Mouse (Mus musculus): ENCODE measurements around the gene Akap6.
A peak's percentile ranks its signal among the peaks of the same experiment; 100 is the strongest.

Akap6 gene

GRCm38 (mm10) chr12:53029910-53030309 is 330.7 kb downstream of the Akap6 start:
- no peak for DNase-seq (ENCODE audit: low read depth, low spot score)

- DNase-seq (ENCODE audit: low read depth, low spot score): no peak
These were observed 333.6 kb downstream of the Akap6 start for GRCm38 (mm10) chr12:53032762-53033161.

DNA sequence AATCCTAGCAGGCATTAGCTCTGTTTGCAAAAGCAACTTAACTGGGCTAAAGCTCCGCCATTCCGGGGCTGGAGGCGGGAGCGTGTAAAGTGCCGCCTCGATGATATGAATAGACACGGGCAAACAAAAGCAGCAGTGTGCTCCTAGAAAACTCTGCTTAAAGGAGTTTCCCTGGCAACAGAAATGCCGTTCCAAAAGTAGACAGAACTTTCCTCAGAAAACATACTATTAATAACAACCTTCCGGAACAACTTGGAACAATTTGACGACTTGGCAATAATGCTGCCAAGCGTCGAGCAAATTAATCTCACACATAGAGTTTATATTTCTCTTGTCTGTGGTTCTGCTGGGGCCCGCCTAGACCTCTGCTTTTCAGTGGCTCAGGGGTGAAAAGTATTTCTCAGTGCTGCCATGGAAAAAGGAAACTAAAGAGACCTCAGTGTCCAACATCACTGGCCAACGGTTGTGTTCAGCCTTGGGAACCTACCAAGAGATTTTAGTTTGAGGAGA is 334.3 kb downstream of the Akap6 start:
- peak; percentile 72 for DNase-seq (ENCODE audit: low read depth, low spot score)

DNA sequence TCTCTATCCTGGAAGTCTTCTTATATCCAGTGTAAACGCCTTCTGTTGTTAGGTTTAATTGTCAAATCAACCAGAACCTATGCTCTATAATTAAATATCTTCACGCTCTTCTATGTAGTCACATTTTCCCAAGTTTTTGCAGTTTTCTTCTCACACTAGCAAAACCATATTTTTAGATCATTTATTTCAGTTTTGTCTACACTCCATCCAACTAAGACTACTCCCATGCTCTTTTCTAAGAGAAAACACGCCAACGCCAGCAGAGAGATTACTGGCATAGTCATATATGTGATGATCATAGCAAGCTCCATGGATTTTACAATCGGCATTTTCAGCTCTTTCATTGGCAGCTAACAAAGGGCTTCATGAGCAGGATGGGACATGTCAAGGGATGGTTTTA is 341.5 kb downstream of the Akap6 start:
- DNase-seq (ENCODE audit: low read depth, low spot score): no peak

GRCm38 (mm10) chr12:53042739-53043138 is 343.6 kb downstream of the Akap6 start:
- no peak for DNase-seq (ENCODE audit: low read depth, low spot score)

DNA sequence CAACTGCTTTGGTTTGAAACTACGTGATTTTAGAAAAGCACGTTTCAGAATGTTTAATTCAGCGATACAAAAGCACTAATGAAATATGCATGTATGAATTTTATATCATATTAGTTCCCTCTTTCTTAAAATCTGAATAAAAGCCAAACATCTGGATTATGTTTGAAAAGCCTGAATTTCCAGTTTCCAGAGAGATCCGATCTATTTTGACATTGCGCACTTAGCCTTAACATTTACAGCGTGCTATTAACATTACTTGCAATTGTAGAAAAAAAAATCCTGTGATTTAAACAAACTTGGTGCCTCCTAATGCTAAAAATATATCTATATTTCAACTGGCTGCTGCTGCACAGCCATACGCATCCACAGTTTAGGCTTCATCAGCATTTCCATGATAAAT is 358.4 kb downstream of the Akap6 start:
- DNase-seq (ENCODE audit: low read depth, low spot score): no peak

- no peak for DNase-seq (ENCODE audit: low read depth, low spot score)
These were observed 361.7 kb downstream of the Akap6 start for GRCm38 (mm10) chr12:53060903-53061302.

DNA sequence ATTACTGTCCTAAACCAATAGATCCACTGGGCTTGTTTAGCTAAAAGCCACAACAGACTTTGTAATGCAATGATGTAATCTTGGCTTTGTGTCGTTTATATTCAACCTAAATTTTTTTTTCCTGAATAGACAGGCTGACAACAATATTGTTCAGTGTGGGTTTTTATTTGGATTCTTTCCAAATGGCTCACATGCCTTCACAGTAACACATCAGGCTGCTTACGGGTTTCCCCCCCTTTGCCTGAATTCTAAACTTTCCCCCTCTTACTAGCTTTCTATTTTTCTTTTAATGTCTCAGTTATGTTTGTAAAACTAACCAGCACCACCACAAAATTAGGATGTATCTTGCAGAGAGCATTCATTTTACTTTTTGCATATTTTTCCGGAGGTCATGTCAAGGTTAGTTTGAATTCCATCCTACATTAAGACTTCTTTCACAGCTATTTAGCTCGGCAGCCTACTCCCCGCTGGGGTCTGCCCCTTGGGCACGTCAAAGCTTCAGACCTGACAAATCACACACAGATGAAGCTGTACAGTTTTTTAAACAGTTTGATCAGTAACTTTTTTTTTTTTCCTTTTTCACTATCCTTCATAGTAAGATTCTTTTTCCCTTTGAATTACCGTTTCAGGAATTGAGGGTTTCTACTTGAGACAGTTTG is 362.4 kb downstream of the Akap6 start:
- DNase-seq (ENCODE audit: low read depth, low spot score): no peak

- DNase-seq (ENCODE audit: low read depth, low spot score): no peak
These were observed 363.8 kb downstream of the Akap6 start for GRCm38 (mm10) chr12:53063003-53063402.

DNA sequence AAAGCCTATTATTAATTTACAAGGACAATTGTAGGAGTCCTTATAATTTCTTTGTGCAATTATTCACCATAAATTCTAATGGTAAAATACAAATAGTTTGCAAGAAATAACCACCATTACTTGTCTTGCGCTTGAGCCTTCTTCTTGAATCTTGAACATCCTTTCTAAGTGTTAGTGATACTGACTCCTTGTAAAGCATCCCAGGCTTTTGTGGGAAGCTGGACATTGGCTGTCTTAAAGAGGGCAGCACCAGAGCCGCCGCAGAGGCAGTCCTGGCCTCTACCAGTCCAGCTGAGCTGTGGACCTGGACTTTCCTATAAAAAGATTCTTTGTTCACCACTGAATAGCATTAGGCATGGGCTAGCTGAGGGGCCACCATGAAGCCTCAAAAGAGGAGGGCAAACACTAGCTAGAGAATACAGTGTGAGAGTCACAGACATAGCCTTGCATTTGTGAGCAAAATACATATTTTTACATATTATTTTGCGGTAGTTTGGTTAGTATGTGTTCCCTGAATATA is 365.1 kb downstream of the Akap6 start:
- DNase-seq (ENCODE audit: low read depth, low spot score): no peak

DNA sequence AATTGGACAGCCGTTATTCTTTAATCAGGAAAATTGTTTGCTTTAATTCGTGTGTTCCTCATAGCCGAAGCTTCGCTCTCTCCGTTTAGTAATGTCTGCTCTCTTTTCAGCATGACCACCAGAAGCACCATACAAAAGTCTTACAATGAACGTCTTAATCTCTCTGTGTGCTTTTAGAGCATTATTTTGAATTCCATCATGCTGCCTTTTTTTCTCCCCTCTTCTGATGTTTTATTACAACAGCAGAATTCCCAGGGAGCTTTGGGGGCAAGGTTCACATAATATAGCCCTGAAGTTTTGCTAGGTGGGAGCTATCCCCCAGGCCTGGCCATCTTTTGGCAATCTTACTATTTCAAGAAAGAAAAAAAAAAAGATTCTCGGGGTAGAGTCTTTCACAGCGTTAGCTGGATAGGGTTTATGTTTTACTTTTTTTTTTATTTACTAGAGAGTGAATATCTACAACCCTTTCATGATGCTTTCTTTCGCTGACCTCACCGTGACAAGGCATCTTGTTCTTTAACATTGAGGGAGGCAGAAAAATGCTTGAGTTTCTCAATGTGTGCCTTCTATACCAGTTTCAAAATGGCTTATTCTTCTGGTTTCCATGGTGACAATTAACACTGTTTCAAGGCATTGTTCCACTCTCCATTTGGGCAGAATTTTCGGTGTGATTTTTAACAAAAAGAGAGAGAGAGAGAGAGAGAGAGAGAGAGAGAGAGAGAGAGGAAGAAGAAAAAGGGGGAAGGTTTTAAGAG is 366.0 kb downstream of the Akap6 start:
- DNase-seq (ENCODE audit: low read depth, low spot score): no peak

DNA sequence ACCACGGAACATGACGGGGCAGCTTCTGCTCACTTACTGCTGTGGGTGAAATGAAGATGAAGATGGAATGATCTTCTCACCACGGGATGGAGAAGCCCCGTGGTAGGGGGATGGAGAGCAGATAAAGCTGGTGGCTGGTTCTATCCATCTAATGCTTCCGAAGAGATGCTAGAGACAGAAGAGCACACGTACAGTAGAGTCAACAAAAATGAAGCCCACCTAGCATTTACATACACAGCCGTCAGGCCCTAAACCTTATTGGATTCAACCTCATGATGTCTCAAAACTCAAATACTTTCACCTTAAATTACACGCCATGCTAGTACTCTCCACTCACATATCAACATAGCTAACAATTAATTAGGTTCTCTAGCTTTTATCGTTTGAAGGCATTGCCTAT is 367.1 kb downstream of the Akap6 start:
- DNase-seq (ENCODE audit: low read depth, low spot score): no peak

- DNase-seq (ENCODE audit: low read depth, low spot score): no peak
These were observed 371.7 kb downstream of the Akap6 start for GRCm38 (mm10) chr12:53070907-53071306.

DNA sequence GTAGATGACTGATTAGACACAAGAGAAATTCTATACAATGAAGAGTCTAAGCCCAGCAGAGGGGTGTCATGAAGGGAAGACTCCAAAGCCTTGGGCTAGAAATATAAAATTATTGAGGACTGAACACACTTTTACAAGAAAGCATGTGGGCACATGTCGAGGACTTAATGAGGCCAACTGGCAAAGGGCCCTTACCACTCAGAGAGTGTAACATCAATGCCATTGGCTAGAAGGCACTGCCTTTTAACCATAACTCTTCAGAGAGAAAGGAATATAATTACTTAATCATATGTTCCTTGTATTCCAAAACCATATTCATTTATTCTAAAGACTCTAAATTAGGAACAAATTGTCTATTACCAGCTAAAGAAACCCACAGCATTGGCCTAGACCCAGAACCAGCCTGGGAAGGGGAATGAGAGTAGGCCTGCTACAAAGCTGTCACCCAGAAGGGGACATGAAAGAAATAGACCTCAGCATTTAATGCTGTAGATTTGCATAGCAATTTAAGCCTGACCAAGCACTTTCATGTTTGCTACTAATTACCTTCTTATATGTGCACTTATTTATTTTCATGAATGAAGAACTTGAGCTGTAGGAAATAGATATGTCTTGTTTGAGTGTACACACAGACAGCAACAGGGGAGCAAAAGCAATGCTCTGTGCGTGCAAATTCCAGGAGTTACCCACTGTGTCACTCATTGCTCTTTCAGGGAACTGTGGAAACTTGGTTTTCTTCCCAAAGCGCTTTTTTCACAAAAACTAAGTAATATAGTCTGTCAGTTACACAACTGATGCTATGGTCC is 377.6 kb downstream of the Akap6 start:
- DNase-seq (ENCODE audit: low read depth, low spot score): no peak

DNA sequence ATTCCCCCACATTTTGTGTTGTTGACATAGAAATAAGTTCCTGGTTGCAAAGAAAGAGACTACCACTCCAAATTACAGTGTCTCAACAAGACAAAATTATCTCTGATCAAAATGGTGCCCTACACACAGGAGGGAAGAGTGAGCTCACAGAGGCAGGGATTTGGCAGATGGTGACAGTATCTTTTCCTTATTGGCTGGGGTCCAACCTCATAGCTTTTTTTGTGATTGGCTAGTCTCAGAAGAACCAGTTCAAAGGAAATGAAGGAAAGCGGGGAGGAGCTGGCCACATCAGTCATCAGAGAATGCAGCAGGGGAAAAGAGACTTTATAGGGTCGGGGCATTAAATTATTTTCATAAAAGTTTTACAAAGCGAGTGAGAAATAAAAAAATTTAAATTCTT is 386.6 kb downstream of the Akap6 start:
- DNase-seq (ENCODE audit: low read depth, low spot score): no peak

GRCm38 (mm10) chr12:53112276-53112675 is 413.1 kb downstream of the Akap6 start:
- DNase-seq (ENCODE audit: low read depth, low spot score): no peak

DNA sequence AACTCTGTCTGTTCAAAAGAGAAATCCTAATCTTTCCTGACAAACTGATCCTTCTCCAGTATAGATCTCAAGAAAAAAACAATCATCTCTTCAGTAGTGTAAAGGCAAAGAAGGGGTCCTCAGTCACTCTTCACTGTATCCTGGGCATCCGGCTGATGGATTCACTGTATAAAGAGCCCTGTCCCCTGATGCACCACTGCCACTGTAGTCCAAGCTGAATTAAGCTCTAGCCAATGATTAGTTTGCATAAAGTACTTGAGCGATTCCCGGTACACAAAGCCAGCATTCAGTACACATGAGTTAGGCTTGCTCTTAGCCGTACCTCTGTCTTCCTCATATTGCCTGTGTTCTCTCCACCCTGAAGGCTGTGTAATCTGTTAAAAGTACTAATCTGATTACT is 420.2 kb downstream of the Akap6 start:
- DNase-seq (ENCODE audit: low read depth, low spot score): no peak

- peak; percentile 73 for DNase-seq (ENCODE audit: low read depth, low spot score)
These were observed 424.9 kb downstream of the Akap6 start for GRCm38 (mm10) chr12:53124131-53124530.

DNA sequence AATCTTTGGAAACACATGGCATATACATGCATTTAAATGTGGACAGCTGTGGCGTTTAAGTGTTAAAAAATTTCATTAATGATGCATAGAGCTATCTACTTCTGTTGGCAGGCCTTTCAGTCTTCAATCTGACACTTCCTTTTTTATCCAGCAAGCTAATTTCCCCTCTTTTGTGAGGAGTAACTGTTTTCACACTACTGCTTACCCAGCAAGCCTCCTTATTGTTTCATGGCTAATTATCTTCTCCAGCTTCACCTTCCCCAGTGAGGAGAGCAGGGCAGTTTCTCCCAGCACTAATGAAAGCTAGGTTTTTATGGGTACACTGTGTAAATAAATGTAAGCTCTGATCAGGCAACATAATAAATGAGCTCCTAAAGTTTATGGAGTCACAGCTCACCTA is 425.5 kb downstream of the Akap6 start:
- no peak for DNase-seq (ENCODE audit: low read depth, low spot score)

- no peak for DNase-seq (ENCODE audit: low read depth, low spot score)
These were observed 426.1 kb downstream of the Akap6 start for GRCm38 (mm10) chr12:53125286-53125685.

DNA sequence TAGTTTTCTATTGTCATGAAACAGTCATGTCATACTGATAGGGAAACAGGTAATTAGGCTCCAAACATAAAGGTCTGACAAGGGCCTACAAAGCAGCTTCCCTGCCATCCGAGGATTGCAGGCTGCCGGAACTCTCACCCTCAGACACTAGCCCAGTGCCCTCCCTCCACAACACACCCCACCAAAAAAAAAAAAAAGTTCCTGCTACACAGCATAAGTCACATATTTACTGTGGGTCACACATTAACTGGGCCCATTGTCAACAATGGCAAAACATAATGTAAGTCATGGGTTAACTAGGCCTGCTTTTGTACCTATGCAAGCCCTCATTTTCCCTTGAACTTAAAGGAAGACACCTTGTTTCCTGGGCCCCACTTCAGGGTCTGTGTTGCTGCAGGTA is 435.0 kb downstream of the Akap6 start:
- no peak for DNase-seq (ENCODE audit: low read depth, low spot score)

DNA sequence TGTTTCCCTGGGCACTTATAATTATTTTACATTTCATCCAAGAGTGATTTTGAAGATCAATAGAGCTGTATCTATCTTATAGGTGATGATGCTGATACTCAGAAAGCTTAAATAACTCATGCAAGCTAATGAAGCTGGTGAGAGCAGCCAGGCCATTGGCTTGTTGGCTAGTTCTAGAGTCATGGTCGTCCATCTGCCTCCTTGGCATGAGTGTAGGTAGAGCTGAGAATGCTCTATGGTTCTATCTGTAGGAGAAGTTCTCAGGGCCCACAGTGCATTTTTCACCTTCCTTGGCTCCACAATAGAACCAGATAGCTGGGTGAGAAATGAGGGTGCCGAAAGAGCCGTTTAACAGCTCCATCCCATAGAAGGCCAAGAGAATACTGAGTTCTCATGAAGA is 438.1 kb downstream of the Akap6 start:
- no peak for DNase-seq (ENCODE audit: low read depth, low spot score)

Measured in brain, embryonic 18.5 days (tissue).